Mouse (Mus musculus) midbrain, embryonic 12.5 days (tissue): ENCODE results near the gene Rundc1. TPM values are rescaled to one million over a fixed set of nuclear protein-coding genes. Genes with fewer than 3 reads are reported as not detected.
A peak's percentile ranks its signal among the peaks of the same experiment; 100 is the strongest.
"Not testable (repeated sequence)": the region's sequence is repeated elsewhere in the genome, so short reads cannot be mapped to it uniquely, and the experiment has no call there.

Experiments used
- ATAC-seq: fragments of 200-750 bp; cut with Nextera tagmentation; 2 replicates; pipeline ENCODE4 v1.8.0; 2017; ENCODE audit warnings: low read depth, moderate TSS enrichment, moderate library complexity; ENCODE audit not compliant: low FRiP score
- H3K27ac ChIP-seq: fragments of 300-500 bp; sonication (generic); replicated peaks from 2 replicates; pipeline ENCODE4 v1.5.1; 2016; ENCODE audit warnings: mild to moderate bottlenecking
- H3K27me3 ChIP-seq: fragments of 300-500 bp; sonication (generic); 2 replicates; pipeline ENCODE4 v1.6.1; 2016; ENCODE audit warnings: mild to moderate bottlenecking
- H3K36me3 ChIP-seq: fragments of 300-500 bp; sonication (generic); 2 replicates; pipeline ENCODE4 v1.6.1; 2016
- H3K4me1 ChIP-seq: fragments of 300-500 bp; sonication (generic); 2 replicates; pipeline ENCODE4 v1.6.1; 2016
- H3K4me2 ChIP-seq: fragments of 300-500 bp; sonication (generic); replicated peaks from 2 replicates; pipeline ENCODE4 v1.6.1; 2016; ENCODE audit warnings: mild to moderate bottlenecking, moderate library complexity
- H3K4me3 ChIP-seq: fragments of 300-500 bp; sonication (generic); 2 replicates; pipeline ENCODE4 v1.5.1; 2016; ENCODE audit warnings: mild to moderate bottlenecking
- H3K9ac ChIP-seq: fragments of 300-500 bp; sonication (generic); replicated peaks from 2 replicates; pipeline ENCODE4 v1.6.1; 2016; ENCODE audit warnings: mild to moderate bottlenecking, moderate library complexity
- H3K9me3 ChIP-seq: fragments of 300-500 bp; sonication (generic); 2 replicates; pipeline ENCODE4 v1.6.1; 2016; ENCODE audit warnings: mild to moderate bottlenecking
- WGBS: fragments of 180-500 bp; shearing (Covaris S2); methylation state at CpG from one replicate; pipeline ENCODE4 v1.1.7; 2016; 5-methylcytosine and 5-hydroxymethylcytosine counted together
- polyA plus RNA-seq: library from polyadenylated mRNA; unstranded; fragments of >200 nt; fragmentation: Nextera tagmentation; extraction: Ambion mirVana; gene quantifications from 2 replicates; pipeline ENCODE4 v1.2.1, GENCODE M21; 2016

Gene Rundc1
- polyA plus RNA-seq, 1 experiment from 2014 or later: 30.2 TPM

DNA sequence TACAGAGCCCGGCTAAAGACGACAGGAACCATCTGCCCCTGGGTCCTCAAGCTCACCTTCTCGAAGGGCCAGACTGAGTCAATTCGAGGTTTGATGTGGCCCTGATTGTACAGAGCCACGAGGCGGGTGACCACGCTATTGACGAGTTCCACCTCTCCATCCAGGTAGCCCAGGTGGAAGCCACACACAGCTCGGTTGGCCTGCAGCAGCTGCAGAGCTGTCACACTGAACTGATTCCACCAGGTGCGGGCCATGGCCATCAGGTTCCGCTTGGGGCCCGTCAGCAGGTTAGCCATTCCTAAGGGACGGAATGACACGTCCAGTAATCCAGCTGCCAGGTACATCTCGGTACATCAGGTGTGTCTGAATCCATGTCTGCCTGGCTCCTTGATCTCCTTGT is 35.4 kb downstream of the Rundc1 start:
- Histone ChIP-seq H3K4me3 (no peak overlapping the region), H3K27ac (no peak overlapping the region), H3K4me1 (peaks cover 36% of the 10 kb centered on the region), H3K4me2 (no peak overlapping the region), H3K9me3 (no peaks in the 10 kb centered on the region), H3K27me3 (no peaks in the 10 kb centered on the region), H3K36me3 (peaks cover 49% of the 10 kb centered on the region), H3K9ac (no peak overlapping the region)
- ATAC-seq: no peak
- 88% methylated on average over 15 of the region's 15 CpGs for WGBS

- peaks cover 3% of the 10 kb centered on the region; the same call in 1 of the 2 replicates for H3K27me3 ChIP-seq
- peaks cover 45% of the 10 kb centered on the region for H3K4me1 ChIP-seq
- H3K27ac ChIP-seq: peak overlapping the region; percentile 87
- ATAC-seq: no peak; the same call in 1 of the 2 replicates
- H3K4me3 ChIP-seq: 0 out of 2 replicates have a peak overlapping the region, but pooled peaks have one; percentile 7
- 72% methylated on average over 14 of the region's 14 CpGs for WGBS
- H3K36me3 ChIP-seq: peaks cover 49% of the 10 kb centered on the region
- H3K9ac ChIP-seq: no peak overlapping the region
- H3K9me3 ChIP-seq: no peaks in the 10 kb centered on the region
- peak overlapping the region; percentile 79 for H3K4me2 ChIP-seq
Measured at GRCm38 (mm10) chr11:101462141-101462540, 37.3 kb downstream of the Rundc1 start.

GRCm38 (mm10) chr11:101462583-101463440 is 37.9 kb downstream of the Rundc1 start:
- peak; percentile 64; the same call in 1 of the 2 replicates for ATAC-seq
- H3K4me1 ChIP-seq: peaks cover 48% of the 10 kb centered on the region

GRCm38 (mm10) chr11:101464211-101465100 is 39.6 kb downstream of the Rundc1 start, which contains the start of gene Rnd2:
Gene Rnd2 (plus strand): TSS chr11:101464999.
- peaks cover 54% of the 10 kb centered on the region for H3K4me1 ChIP-seq
- H3K36me3 ChIP-seq: peaks cover 29% of the 10 kb centered on the region
- no peak for ATAC-seq
- H3K27me3 ChIP-seq: peaks cover 3% of the 10 kb centered on the region; the same call in 1 of the 2 replicates
- peak within 1 kb of the TSS; percentile 81 for H3K9ac ChIP-seq
- WGBS: 13% methylated on average over 12 of the region's 12 CpGs
- peak within 1 kb of the TSS; percentile 79 for H3K4me2 ChIP-seq
- peak within 1 kb of the TSS; percentile 87 for H3K27ac ChIP-seq
- peak within 1 kb of the TSS; percentile 75 for H3K4me3 ChIP-seq
- H3K9me3 ChIP-seq: no peaks in the 10 kb centered on the region

More at GRCm38 (mm10) chr11:101462583-101463440, 37.9 kb downstream of the Rundc1 start:
- Histone ChIP-seq H3K9ac (peak overlapping the region; percentile 37; the same call in 1 of the 2 replicates), H3K27ac (peak overlapping the region; percentile 87), H3K9me3 (no peaks in the 10 kb centered on the region), H3K27me3 (peaks cover 3% of the 10 kb centered on the region; the same call in 1 of the 2 replicates), H3K4me2 (peak overlapping the region; percentile 79), H3K4me3 (peak overlapping the region; percentile 75), H3K36me3 (peaks cover 45% of the 10 kb centered on the region)
- WGBS: 32% methylated on average over 13 of the region's 13 CpGs

GRCm38 (mm10) chr11:101465101-101465868 is 40.4 kb downstream of the Rundc1 start:
- under 1% methylated on average over 51 of the region's 51 CpGs for WGBS
- Histone ChIP-seq H3K9ac (peak overlapping the region; percentile 81), H3K27ac (peak overlapping the region; percentile 87), H3K27me3 (peaks cover 3% of the 10 kb centered on the region; the same call in 1 of the 2 replicates), H3K4me1 (peaks cover 60% of the 10 kb centered on the region), H3K36me3 (peaks cover 21% of the 10 kb centered on the region), H3K4me3 (peak overlapping the region; percentile 75), H3K4me2 (peak overlapping the region; percentile 79), H3K9me3 (no peaks in the 10 kb centered on the region)
- ATAC-seq: peak; percentile 24

DNA sequence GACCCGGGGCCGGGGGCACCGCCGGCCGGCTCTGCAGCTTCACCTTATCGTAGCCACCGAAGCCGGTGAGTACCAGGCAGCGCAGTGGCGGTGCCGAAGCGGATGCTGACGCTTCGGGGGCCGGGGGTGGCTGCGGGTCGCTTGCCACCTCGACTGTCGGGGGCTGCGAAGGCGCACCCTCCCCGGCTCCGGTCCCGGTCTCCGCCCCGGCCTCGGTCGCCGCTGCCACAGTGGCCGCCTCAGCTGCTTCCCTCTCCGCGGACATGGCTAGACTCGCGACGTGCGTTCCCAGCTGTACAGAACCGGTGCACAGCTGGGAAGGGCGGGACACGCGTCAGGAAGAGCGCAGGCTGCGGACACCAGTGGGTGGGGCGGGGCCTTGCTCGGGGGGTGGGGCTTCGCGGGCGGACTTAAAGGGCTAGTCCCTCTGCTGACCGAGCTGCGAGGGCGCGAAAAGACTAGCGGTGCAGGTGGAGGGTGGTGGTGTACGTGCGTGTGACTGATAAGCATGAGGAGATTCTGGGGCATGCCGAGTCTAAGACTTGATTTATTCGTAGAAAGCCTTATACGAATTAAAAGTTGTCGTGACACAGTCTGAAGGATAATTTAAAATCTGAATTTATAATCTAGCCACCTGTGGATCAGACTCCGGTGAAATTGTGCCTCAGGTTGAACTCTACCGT is 41.1 kb downstream of the Rundc1 start, which contains the start of gene Vat1:
Gene Vat1, minus strand, starts transcription at position 362 of the 683 bp plus-strand sequence.
- H3K27me3 ChIP-seq: peaks cover 3% of the 10 kb centered on the region; the same call in 1 of the 2 replicates
- 2% methylated on average over 51 of the region's 60 CpGs for WGBS
- peak; percentile 61 for ATAC-seq
- peak within 1 kb of the TSS; percentile 81 for H3K9ac ChIP-seq
- peak within 1 kb of the TSS; percentile 87 for H3K27ac ChIP-seq
- H3K36me3 ChIP-seq: peaks cover 19% of the 10 kb centered on the region
- H3K4me3 ChIP-seq: peak within 1 kb of the TSS; percentile 78
- no peaks in the 10 kb centered on the region for H3K9me3 ChIP-seq
- peaks cover 67% of the 10 kb centered on the region for H3K4me1 ChIP-seq
- peak within 1 kb of the TSS; percentile 79 for H3K4me2 ChIP-seq

DNA sequence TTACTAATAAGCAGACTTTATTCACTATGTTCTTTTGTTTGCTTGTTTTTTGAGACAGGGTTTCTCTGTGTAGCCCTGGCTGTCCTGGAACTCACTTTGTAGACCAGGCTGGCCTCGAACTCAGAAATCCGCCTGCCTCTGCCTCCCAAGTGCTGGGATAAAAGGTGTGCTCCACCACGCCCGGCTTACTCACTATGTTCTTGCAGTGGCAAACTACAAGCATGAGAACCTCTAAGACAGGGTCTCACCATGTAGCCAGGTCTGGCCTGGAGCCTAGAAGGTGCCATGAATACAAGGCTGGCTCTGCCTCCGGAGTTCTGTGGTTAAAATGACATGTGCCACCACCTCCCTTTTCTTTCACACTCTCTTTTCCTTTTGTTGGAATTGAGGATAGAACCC is 41.7 kb downstream of the Rundc1 start:
- Histone ChIP-seq H3K4me3 (peak overlapping the region; percentile 75), H3K36me3 (peaks cover 19% of the 10 kb centered on the region), H3K4me2 (peak overlapping the region; percentile 79), H3K4me1 (peaks cover 71% of the 10 kb centered on the region)
- H3K27ac ChIP-seq, H3K27me3 ChIP-seq, ATAC-seq, H3K9me3 ChIP-seq, H3K9ac ChIP-seq: not testable (repeated sequence)
- 61% methylated on average over 5 of the region's 5 CpGs for WGBS

DNA sequence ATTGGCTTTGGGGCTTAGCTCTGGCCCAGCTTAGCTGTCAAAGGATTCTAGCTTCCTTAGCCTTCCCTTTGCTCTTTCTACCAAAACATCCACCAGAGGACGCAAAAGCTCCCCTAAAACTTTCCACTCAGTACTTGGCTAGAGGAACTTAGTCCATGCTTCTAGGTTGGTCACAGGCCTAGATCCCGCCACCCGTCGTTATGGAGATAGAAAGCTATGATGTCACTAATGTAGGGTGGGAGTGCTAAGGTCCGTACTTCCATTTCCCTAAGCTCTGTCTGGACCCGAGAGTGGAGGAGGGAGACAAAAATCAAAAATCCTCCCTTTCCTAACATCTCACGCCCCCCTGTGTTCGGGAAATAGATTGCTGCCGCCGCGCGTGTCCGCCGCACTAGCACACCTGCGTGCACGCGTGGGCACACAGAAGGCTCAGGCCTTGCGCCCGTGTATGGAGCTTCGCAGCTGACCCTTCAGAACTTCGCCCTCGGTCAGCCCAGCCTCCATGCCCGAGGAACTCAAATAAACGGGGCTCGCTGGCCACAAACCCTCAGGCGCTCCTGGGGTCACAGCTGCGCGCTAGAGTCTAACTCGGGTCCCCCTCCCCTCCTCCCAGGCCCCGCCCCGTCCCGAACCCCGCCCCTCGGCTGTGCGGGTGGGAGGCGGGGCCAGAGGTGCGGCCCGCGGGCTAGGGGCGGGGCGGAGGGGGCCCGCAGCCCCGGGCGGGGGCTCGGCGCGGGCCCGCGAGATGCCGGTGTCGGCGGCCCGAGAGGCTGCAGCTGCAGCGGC is 42.8 kb downstream of the Rundc1 start:
- H3K36me3 ChIP-seq: peaks cover 12% of the 10 kb centered on the region
- H3K27me3 ChIP-seq: peaks cover 3% of the 10 kb centered on the region; the same call in 1 of the 2 replicates
- H3K4me3 ChIP-seq: peak overlapping the region; percentile 78
- ATAC-seq: peak; percentile 64
- peak overlapping the region; percentile 90 for H3K27ac ChIP-seq
- H3K4me1 ChIP-seq: peaks cover 61% of the 10 kb centered on the region
- H3K9ac ChIP-seq: peak overlapping the region; percentile 83
- under 1% methylated on average over 53 of the region's 54 CpGs for WGBS
- peak overlapping the region; percentile 76 for H3K4me2 ChIP-seq
- H3K9me3 ChIP-seq: no peaks in the 10 kb centered on the region

DNA sequence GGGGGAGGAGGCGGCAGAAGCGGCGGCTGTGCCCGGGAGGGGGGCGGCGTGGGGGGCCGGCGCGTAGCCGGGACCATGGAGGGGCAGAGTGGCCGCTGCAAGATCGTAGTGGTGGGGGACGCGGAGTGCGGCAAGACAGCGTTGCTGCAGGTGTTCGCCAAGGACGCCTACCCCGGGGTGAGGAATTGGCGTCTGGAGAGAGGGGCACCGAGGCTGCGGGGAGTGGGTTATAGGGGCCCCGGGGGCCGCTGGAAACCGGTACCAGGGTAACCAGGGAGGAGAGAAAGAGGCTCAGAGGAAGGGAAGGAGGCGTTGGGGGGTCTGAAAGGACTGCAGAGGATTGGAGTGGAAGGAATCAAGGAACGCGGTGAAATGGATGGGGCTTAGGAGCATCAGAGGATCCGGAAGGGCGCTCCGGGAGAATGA is 43.4 kb downstream of the Rundc1 start:
- H3K9ac ChIP-seq: peak overlapping the region; percentile 83
- H3K27me3 ChIP-seq: peaks cover 3% of the 10 kb centered on the region; the same call in 1 of the 2 replicates
- H3K4me3 ChIP-seq: peak overlapping the region; percentile 78
- H3K4me1 ChIP-seq: peaks cover 55% of the 10 kb centered on the region
- no peak; the same call in 1 of the 2 replicates for ATAC-seq
- peak overlapping the region; percentile 90 for H3K27ac ChIP-seq
- H3K4me2 ChIP-seq: peak overlapping the region; percentile 76
- H3K36me3 ChIP-seq: peaks cover 12% of the 10 kb centered on the region
- no peaks in the 10 kb centered on the region for H3K9me3 ChIP-seq
- 0% methylated on average over 30 of the region's 31 CpGs for WGBS

- no peak for ATAC-seq
- Histone ChIP-seq H3K27me3 (peaks cover 3% of the 10 kb centered on the region; the same call in 1 of the 2 replicates), H3K9me3 (no peaks in the 10 kb centered on the region), H3K4me3 (peak overlapping the region; percentile 78), H3K27ac (peak overlapping the region; percentile 90), H3K9ac (peak overlapping the region; percentile 83), H3K4me1 (peaks cover 50% of the 10 kb centered on the region), H3K36me3 (peaks cover 12% of the 10 kb centered on the region), H3K4me2 (peak overlapping the region; percentile 76)
- 4% methylated on average over 13 of the region's 13 CpGs for WGBS
Measured at GRCm38 (mm10) chr11:101468731-101469130, 43.8 kb downstream of the Rundc1 start.
